Mouse (Mus musculus): ENCODE measurements around the gene Ercc1. TPM values are rescaled to one million over a fixed set of nuclear protein-coding genes. Genes with fewer than 3 reads are reported as not detected.

Ercc1 gene
- 10 to 100 TPM; 51.7 to 51.9 TPM for total RNA-seq (2021)
- long read RNA-seq, experiment 1, transcript Ercc1-201 (10 exons, 1,375 nt), result major isoform, 20 of 26 reads
- long read RNA-seq, experiment 1, partial matches to known transcripts, result 1 of 26 reads
- long read RNA-seq, experiment 1, other reads (novel, unspliced or antisense), result 5 of 26 reads
- long read RNA-seq, experiment 2, transcript Ercc1-201 (10 exons, 1,375 nt), result major isoform, 11 of 23 reads
- long read RNA-seq, experiment 2, partial matches to known transcripts, result 4 of 23 reads
- long read RNA-seq, experiment 2, other reads (novel, unspliced or antisense), result 6 of 23 reads

- no peak for DNase-seq (ENCODE audit: low spot score in 2 of 2)
- TF ChIP-seq CTCF (conservative IDR thresholded peaks at IDR 0.05), result no peak
- Histone ChIP-seq H3K4me3 (peak within 1 kb of the TSS; percentile 70), H3K27ac (peak within 1 kb of the TSS; percentile 98)
Measured at GRCm38 (mm10) chr7:19344237-19344847, at the start of gene Ercc1. Gene Ercc1, plus strand, starts transcription at chr7:19344778.

DNA sequence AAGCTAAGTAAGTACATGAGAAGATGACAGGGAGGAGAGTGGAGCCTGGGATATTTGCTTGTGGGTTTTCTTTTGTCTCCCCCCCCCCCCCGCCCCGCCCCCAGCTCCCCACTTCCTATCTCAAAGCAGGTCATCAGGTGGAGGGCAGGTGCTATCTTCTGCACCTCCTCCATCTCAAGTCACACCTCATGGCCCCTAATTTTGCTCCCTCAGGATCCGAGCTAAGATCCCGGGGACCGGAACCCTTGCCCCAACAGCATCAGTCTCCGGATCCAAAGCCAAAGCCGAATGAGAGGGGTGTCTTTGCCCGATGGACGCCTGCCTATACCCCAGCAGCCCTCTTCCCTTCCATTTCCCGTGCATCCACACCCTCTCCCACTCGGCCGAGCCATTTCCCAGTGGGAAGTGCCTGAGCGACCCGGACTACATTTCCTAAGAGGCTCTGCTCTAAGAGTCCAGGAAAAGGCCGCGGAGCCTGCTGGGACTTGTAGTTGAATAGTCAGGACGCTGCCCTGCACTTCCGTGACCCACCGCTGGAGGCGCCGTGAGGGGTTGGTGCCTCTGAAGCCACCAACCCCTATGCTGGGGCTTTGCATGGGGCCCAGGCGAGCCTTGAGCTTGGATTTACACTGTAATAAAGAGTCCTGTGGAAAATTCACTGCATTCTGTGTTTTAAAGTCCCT, 48.9 kb upstream of the Ercc1 start:
- peak overlapping the region; percentile 45 for H3K4me3 ChIP-seq
- H3K27ac ChIP-seq, result peak overlapping the region; percentile 78
- peak; percentile 95 to 100 for DNase-seq (ENCODE audit: low spot score in 2 of 2)
- TF ChIP-seq CTCF (conservative IDR thresholded peaks at IDR 0.05), result peak; percentile 100

DNA sequence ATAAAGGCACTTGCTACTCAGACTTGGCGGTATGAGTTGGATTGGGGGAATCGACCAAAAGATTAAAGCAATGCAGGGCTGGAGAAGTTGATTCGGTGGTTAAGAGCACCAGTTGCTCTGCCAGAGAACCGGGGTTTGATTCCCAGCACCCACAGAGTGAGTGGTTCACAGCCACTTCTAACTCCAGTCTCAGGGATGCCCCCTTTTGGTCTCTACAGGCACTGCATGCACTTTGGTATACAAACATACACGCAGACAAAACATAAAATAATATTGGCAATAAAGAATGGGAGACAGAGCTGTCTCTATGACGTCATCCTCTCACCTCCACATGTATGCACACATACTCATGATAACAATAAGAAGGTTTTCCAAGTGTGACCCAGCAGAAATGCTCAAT, 47.5 kb upstream of the Ercc1 start:
- no peak for DNase-seq (ENCODE audit: low spot score in 2 of 2)
- Histone ChIP-seq H3K27ac (no peak overlapping the region), H3K4me3 (no peak overlapping the region)
- peak; percentile 53 for TF ChIP-seq CTCF (conservative IDR thresholded peaks at IDR 0.05)

GRCm38 (mm10) chr7:19297794-19298193, 46.8 kb upstream of the Ercc1 start:
- no peak for TF ChIP-seq CTCF (conservative IDR thresholded peaks at IDR 0.05)
- no peak overlapping the region for H3K27ac ChIP-seq

DNA sequence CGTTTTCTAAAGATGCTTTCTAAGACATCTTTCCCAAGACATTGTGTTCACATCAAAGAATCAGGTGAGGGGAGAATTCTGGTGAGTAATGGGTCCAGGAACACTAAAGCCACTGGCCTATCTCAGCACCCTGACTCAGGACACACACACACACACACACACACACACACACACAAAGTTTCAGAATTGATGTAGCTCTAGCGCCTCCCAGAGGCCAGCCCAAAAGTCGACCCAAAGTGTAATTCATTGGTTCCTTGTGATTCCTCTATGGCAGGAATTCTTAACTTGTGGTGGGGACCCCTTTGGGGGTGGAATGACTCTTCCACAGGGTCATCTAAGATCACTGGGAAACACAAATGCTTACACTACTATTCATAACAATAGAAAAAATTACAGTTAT, 45.4 kb upstream of the Ercc1 start:
- no peak overlapping the region for H3K27ac ChIP-seq
- peak; percentile 72 for TF ChIP-seq CTCF (conservative IDR thresholded peaks at IDR 0.05)
- H3K4me3 ChIP-seq, result no peak overlapping the region
- peak in 1 of 2 experiments; percentile 54 for DNase-seq (ENCODE audit: low spot score in 2 of 2)

More at GRCm38 (mm10) chr7:19297794-19298193, 46.8 kb upstream of the Ercc1 start:
- DNase-seq (ENCODE audit: low spot score in 2 of 2), result no peak
- H3K4me3 ChIP-seq, result no peak overlapping the region

- peak overlapping the region; percentile 67 for H3K4me3 ChIP-seq
- H3K27ac ChIP-seq, result peak overlapping the region; percentile 94
- DNase-seq (ENCODE audit: low spot score in 2 of 2), result peak in 1 of 2 experiments; percentile 82
- TF ChIP-seq CTCF (conservative IDR thresholded peaks at IDR 0.05), result peak; percentile 97
Measured at GRCm38 (mm10) chr7:19300501-19301421, 43.8 kb upstream of the Ercc1 start.

- H3K27ac ChIP-seq, result peak overlapping the region; percentile 94
- no peak for TF ChIP-seq CTCF (conservative IDR thresholded peaks at IDR 0.05)
- DNase-seq (ENCODE audit: low spot score in 2 of 2), result no peak
- peak overlapping the region; percentile 67 for H3K4me3 ChIP-seq
Measured at GRCm38 (mm10) chr7:19301461-19302263, 42.9 kb upstream of the Ercc1 start.

- TF ChIP-seq CTCF (conservative IDR thresholded peaks at IDR 0.05), result no peak
- no peak overlapping the region for H3K4me3 ChIP-seq
- no peak overlapping the region for H3K27ac ChIP-seq
- DNase-seq (ENCODE audit: low spot score in 2 of 2), result no peak
Measured at GRCm38 (mm10) chr7:19302264-19303045, 42.1 kb upstream of the Ercc1 start.

DNA sequence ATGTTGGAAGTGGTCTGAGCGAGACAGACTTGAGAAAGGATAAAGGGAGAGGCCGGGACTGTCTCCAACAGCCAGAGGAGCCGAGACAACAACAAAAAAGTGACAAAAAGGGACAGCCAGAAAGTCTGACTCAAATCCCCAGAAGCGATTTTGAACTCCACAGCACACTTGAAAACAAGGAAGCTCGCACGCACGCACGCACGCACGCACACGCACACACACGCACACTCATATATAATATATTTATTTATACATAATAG, 41.6 kb upstream of the Ercc1 start:
- Histone ChIP-seq H3K4me3 (no peak overlapping the region), H3K27ac (no peak overlapping the region)
- DNase-seq (ENCODE audit: low spot score in 2 of 2), result no peak
- no peak for TF ChIP-seq CTCF (conservative IDR thresholded peaks at IDR 0.05)

DNA sequence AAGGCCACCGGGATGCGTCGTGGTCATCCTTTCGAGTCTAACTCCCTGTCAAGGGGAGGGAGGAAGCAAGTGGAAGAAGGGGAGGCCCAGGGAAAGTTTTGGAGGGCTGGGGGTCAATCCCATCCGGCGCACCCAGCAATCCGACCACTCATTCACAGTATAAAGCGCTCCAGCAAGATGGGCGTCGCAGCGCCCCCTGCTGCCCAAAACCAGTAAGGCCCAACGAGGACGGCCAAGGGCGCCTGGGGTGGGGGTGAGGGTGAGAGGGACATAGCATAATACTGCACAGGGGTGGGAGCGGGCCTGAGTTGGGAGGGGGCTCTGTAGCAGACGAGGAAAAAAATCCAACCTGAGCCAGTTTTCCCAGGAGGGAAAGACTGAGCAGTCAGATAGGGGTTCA, 40.8 kb upstream of the Ercc1 start:
- Histone ChIP-seq H3K4me3 (peak overlapping the region; percentile 15; the same call in 1 of the 2 replicates), H3K27ac (no peak overlapping the region)
- TF ChIP-seq CTCF (conservative IDR thresholded peaks at IDR 0.05), result peak; percentile 94
- peak in 1 of 2 experiments; percentile 83 for DNase-seq (ENCODE audit: low spot score in 2 of 2)
